In the genomic region with DNA sequence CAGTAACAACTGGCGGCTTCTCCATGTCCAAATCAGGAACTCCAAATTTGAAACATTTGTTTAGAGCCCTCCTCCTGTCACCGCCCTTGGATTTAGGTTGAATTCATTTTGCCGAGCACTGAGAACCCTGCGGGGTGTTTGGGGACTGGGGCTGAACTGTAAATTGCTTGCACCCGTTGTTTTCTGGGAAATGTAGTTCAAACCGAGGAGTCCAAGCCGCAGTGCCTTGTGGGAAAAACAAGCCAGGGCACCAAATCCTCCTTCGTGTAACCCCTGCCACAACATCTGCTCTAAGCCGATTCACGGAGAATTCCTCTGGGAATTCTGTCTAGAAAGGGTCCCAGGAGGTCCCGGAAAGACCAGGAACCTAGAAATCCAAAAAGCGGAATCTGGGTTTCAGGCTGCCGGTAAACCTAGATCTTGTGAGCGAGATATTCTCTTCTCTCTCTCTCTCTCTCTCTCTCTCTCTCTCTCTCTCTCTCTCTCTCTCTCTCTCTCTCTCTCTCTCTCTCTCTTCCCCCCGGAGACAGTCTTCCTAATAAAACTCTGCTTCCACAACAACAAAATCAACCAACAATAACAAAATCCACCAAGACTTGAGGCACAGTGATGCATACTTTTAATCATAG, we compare ENCODE assay signal across 8 mouse cellular contexts. TPM values are rescaled to one million over a fixed set of nuclear protein-coding genes. Genes with fewer than 3 reads are reported as not detected.
DNase-seq lines count a peak whose midpoint lies in the region; ATAC-seq and TF ChIP-seq lines count a peak whose summit lies in the region.

No protein-coding gene starts in this region.

- 0 out of 2 replicates have a peak, but pooled peaks have one; percentile 20 for ATAC-seq in heart, embryonic 11.5 days (replicated peaks; ENCODE audit: insufficient number of reproducible peaks, low FRiP score, low TSS enrichment)
- ATAC-seq in kidney, embryonic 16.5 days (ENCODE audit: low FRiP score, low TSS enrichment) = peak; percentile 55
- peak; percentile 67 for ATAC-seq in stomach, embryonic 14.5 days (ENCODE audit: insufficient number of reproducible peaks, insufficient read depth, low FRiP score, low read depth)

- peaks cover 14% of the 10 kb centered on the region for H3K36me3 ChIP-seq in erythroblast, embryonic 14.5 days (ENCODE audit: control insufficient read depth)
- H3K36me3 ChIP-seq in heart, embryonic 11.5 days (ENCODE audit: control insufficient read depth, insufficient read depth, low read length) = 0 out of 2 replicates have a peak, but pooled peaks cover 3% of the 10 kb centered on the region
- peaks cover 9% of the 10 kb centered on the region; the same call in 1 of the 2 replicates for H3K36me3 ChIP-seq in kidney, embryonic 16.5 days (ENCODE audit: insufficient read depth, low read length)
- peaks cover 5% of the 10 kb centered on the region; the same call in 1 of the 2 replicates for H3K36me3 ChIP-seq in liver, adult 2 months (ENCODE audit: control insufficient read depth, insufficient read depth, low read length)
- H3K36me3 ChIP-seq in stomach, embryonic 14.5 days (ENCODE audit: control insufficient read depth, insufficient read depth, low read length) = peaks cover 2% of the 10 kb centered on the region; the same call in 1 of the 2 replicates

- peak overlapping the region; percentile 92 for H3K4me3 ChIP-seq in erythroblast, embryonic 14.5 days (replicated peaks)
- H3K4me3 ChIP-seq in heart, embryonic 11.5 days (ENCODE audit: low read depth, low read length) = peak overlapping the region; percentile 80
- peak overlapping the region; percentile 75 for H3K4me3 ChIP-seq in kidney, embryonic 16.5 days (ENCODE audit: low read length)
- peak overlapping the region; percentile 64 for H3K4me3 ChIP-seq in liver, adult 2 months (ENCODE audit: insufficient read depth, low read depth, low read length)
- H3K4me3 ChIP-seq in stomach, embryonic 14.5 days (ENCODE audit: low read depth, low read length) = peak overlapping the region; percentile 58

- H3K27ac ChIP-seq in heart, embryonic 11.5 days (ENCODE audit: low read depth, low read length) = no peak overlapping the region
- peak overlapping the region; percentile 38; the same call in 1 of the 2 replicates for H3K27ac ChIP-seq in kidney, embryonic 16.5 days (ENCODE audit: low read length)
- H3K27ac ChIP-seq in liver, adult 2 months (replicated peaks; ENCODE audit: insufficient read depth, low read depth, low read length) = peak overlapping the region; percentile 94
- H3K27ac ChIP-seq in stomach, embryonic 14.5 days (ENCODE audit: low read length) = peak overlapping the region; percentile 28; the same call in 1 of the 2 replicates

- H3K27me3 ChIP-seq in erythroblast, embryonic 14.5 days (ENCODE audit: control insufficient read depth) = no peaks in the 10 kb centered on the region
- H3K27me3 ChIP-seq in heart, embryonic 11.5 days (ENCODE audit: control insufficient read depth, insufficient read depth, low read length) = no peaks in the 10 kb centered on the region
- H3K27me3 ChIP-seq in kidney, embryonic 16.5 days (ENCODE audit: insufficient read depth, low read length) = no peaks in the 10 kb centered on the region
- no peaks in the 10 kb centered on the region for H3K27me3 ChIP-seq in liver, adult 2 months (ENCODE audit: control insufficient read depth, insufficient read depth, low read length)
- no peaks in the 10 kb centered on the region for H3K27me3 ChIP-seq in stomach, embryonic 14.5 days (ENCODE audit: control insufficient read depth, insufficient read depth, low read length)

- TF ChIP-seq CTCF in brain, embryonic 14.5 days (IDR thresholded peaks at IDR 0.05; ENCODE audit: borderline replicate concordance, extremely low read depth, insufficient read depth, insufficient read length) = no peak
- no peak for TF ChIP-seq CTCF in liver, adult 2 months (IDR thresholded peaks at IDR 0.05; ENCODE audit: low read depth, low read length)

- no peaks in the 10 kb centered on the region; the same call in 1 of the 2 replicates for H3K9me3 ChIP-seq in erythroblast, embryonic 14.5 days (ENCODE audit: control insufficient read depth, low read length)
- H3K9me3 ChIP-seq in heart, embryonic 11.5 days (replicated peaks; ENCODE audit: control insufficient read depth, low read length) = no peaks in the 10 kb centered on the region
- no peaks in the 10 kb centered on the region for H3K9me3 ChIP-seq in kidney, embryonic 16.5 days (ENCODE audit: low read length)
- no peaks in the 10 kb centered on the region for H3K9me3 ChIP-seq in stomach, embryonic 14.5 days (ENCODE audit: control insufficient read depth, low read depth, low read length)

- H3K4me1 ChIP-seq in erythroblast, embryonic 14.5 days (ENCODE audit: control insufficient read depth) = peaks cover 34% of the 10 kb centered on the region
- H3K4me1 ChIP-seq in heart, embryonic 11.5 days (ENCODE audit: control insufficient read depth, insufficient read depth, low read length) = no peaks in the 10 kb centered on the region; the same call in none of the 2 replicates
- H3K4me1 ChIP-seq in kidney, embryonic 16.5 days (ENCODE audit: insufficient read depth, low read length) = peaks cover 17% of the 10 kb centered on the region; the same call in 1 of the 2 replicates
- peaks cover 4% of the 10 kb centered on the region for H3K4me1 ChIP-seq in liver, adult 2 months (ENCODE audit: control insufficient read depth, insufficient read depth, low read length)
- H3K4me1 ChIP-seq in stomach, embryonic 14.5 days (ENCODE audit: control insufficient read depth, insufficient read depth, low read length) = peaks cover 4% of the 10 kb centered on the region; the same call in 1 of the 2 replicates

- H3K79me2 ChIP-seq in liver, adult 2 months (ENCODE audit: control insufficient read depth, insufficient read depth, low read length) = peaks cover 4% of the 10 kb centered on the region; the same call in 1 of the 2 replicates

- under 1% methylated on average over 15 of the region's 15 CpGs for WGBS in heart, embryonic 11.5 days (ENCODE audit: insufficient replicate concordance)
- WGBS in kidney, embryonic 16.5 days = under 1% methylated on average over 15 of the region's 15 CpGs
- WGBS in liver, adult 2 months = under 1% methylated on average over 15 of the region's 15 CpGs
- under 1% methylated on average over 15 of the region's 15 CpGs for WGBS in stomach, embryonic 14.5 days

- H3K9ac ChIP-seq in heart, embryonic 11.5 days (ENCODE audit: low read depth, low read length) = peak overlapping the region; percentile 75
- peak overlapping the region; percentile 58 for H3K9ac ChIP-seq in kidney, embryonic 16.5 days (replicated peaks; ENCODE audit: low read length)
- peak overlapping the region; percentile 80 for H3K9ac ChIP-seq in liver, adult 2 months (ENCODE audit: low read depth, low read length)
- peak overlapping the region; percentile 19 for H3K9ac ChIP-seq in stomach, embryonic 14.5 days (replicated peaks; ENCODE audit: low read depth, low read length)

- no peak for TF ChIP-seq POLR2A in brain, embryonic 14.5 days (IDR thresholded peaks at IDR 0.05; ENCODE audit: borderline replicate concordance, extremely low read depth, insufficient read depth, insufficient read length, poor library complexity, severe bottlenecking)
- TF ChIP-seq POLR2A in liver, adult 2 months (IDR thresholded peaks at IDR 0.05; ENCODE audit: extremely low read depth, insufficient read depth, low read length) = peak; percentile 25; the same call in 1 of the 2 replicates

- DNase-seq in CD4-positive helper T cell, adult 2 months (ENCODE audit: low read depth, low spot score) = peak; percentile 84
- peak; percentile 94 for DNase-seq in brain, embryonic 14.5 days (ENCODE audit: low read depth)
- DNase-seq in liver, adult 2 months (ENCODE audit: extremely low read depth, low read depth, low spot score) = peak; percentile 93
- DNase-seq in naive thymus-derived CD4-positive, alpha-beta T cell, adult 2 months (ENCODE audit: low read depth) = peak; percentile 81

- H3K4me2 ChIP-seq in heart, embryonic 11.5 days = peak overlapping the region; percentile 88
- H3K4me2 ChIP-seq in kidney, embryonic 16.5 days (replicated peaks; ENCODE audit: low read depth, low read length) = peak overlapping the region; percentile 61
- peak overlapping the region; percentile 59 for H3K4me2 ChIP-seq in stomach, embryonic 14.5 days (replicated peaks; ENCODE audit: low read depth, low read length)

RNA-seq across cellular contexts. Expression of a gene that starts 1.2 kb away (rescaled TPM):
- 14.5 and 16.6 TPM in 2 replicates for polyA plus RNA-seq in brain, embryonic 14.5 days (2012; rRNA removed)
- polyA plus RNA-seq in erythroblast, embryonic 14.5 days (2012) = 0.04 and 0.08 TPM in 2 replicates
- polyA plus RNA-seq in heart, embryonic 11.5 days (2014; fragmentation: Nextera tagmentation; extraction: Ambion mirVana) = 8.7 and 8.8 TPM in 2 replicates
- 15.3 and 17.4 TPM in 2 replicates for polyA plus RNA-seq in kidney, embryonic 16.5 days (2015; fragmentation: Nextera tagmentation; extraction: Ambion mirVana)
- 4.3 and 4.7 TPM in 2 replicates for total RNA-seq in liver, adult 2 months (2014; rRNA removed)
- polyA plus RNA-seq in liver, adult 2 months (2012; rRNA removed) = 1.4 and 1.5 TPM in 2 replicates
- polyA plus RNA-seq in stomach, embryonic 14.5 days (2014; fragmentation: Nextera tagmentation; extraction: Ambion mirVana) = 13.9 and 16.3 TPM in 2 replicates

RNA-seq across cellular contexts. Expression of a gene that starts 16.6 kb away (rescaled TPM):
- polyA plus RNA-seq in brain, embryonic 14.5 days (2012; rRNA removed) = 11.9 and 12.9 TPM in 2 replicates
- 0.01 TPM in 2 replicates for polyA plus RNA-seq in erythroblast, embryonic 14.5 days (2012)
- polyA plus RNA-seq in heart, embryonic 11.5 days (2014; fragmentation: Nextera tagmentation; extraction: Ambion mirVana) = 5.3 and 5.6 TPM in 2 replicates
- polyA plus RNA-seq in kidney, embryonic 16.5 days (2015; fragmentation: Nextera tagmentation; extraction: Ambion mirVana) = 7.7 and 8.1 TPM in 2 replicates
- total RNA-seq in liver, adult 2 months (2014; rRNA removed) = 1.3 and 1.5 TPM in 2 replicates
- polyA plus RNA-seq in liver, adult 2 months (2012; rRNA removed) = 1.1 and 1.8 TPM in 2 replicates
- 8.6 and 10.2 TPM in 2 replicates for polyA plus RNA-seq in stomach, embryonic 14.5 days (2014; fragmentation: Nextera tagmentation; extraction: Ambion mirVana)

RNA-seq across cellular contexts. Expression of a gene that starts 40.3 kb away (rescaled TPM):
- polyA plus RNA-seq in brain, embryonic 14.5 days (2012; rRNA removed) = 1.3 TPM in 2 replicates
- not detected in 2 replicates for polyA plus RNA-seq in erythroblast, embryonic 14.5 days (2012)
- not detected in 2 replicates for polyA plus RNA-seq in heart, embryonic 11.5 days (2014; fragmentation: Nextera tagmentation; extraction: Ambion mirVana)
- polyA plus RNA-seq in kidney, embryonic 16.5 days (2015; fragmentation: Nextera tagmentation; extraction: Ambion mirVana) = not detected in 2 replicates
- not detected in 2 replicates for total RNA-seq in liver, adult 2 months (2014; rRNA removed)
- not detected in 2 replicates for polyA plus RNA-seq in liver, adult 2 months (2012; rRNA removed)
- not detected in 2 replicates for polyA plus RNA-seq in stomach, embryonic 14.5 days (2014; fragmentation: Nextera tagmentation; extraction: Ambion mirVana)

RNA-seq across cellular contexts. Expression of a gene that starts 48.7 kb away (rescaled TPM):
- polyA plus RNA-seq in brain, embryonic 14.5 days (2012; rRNA removed) = 12.2 and 14.8 TPM in 2 replicates
- 0.01 and 0.04 TPM in 2 replicates for polyA plus RNA-seq in erythroblast, embryonic 14.5 days (2012)
- 8.9 and 13.3 TPM in 2 replicates for polyA plus RNA-seq in heart, embryonic 11.5 days (2014; fragmentation: Nextera tagmentation; extraction: Ambion mirVana)
- 15.1 and 15.8 TPM in 2 replicates for polyA plus RNA-seq in kidney, embryonic 16.5 days (2015; fragmentation: Nextera tagmentation; extraction: Ambion mirVana)
- 5.6 and 7.2 TPM in 2 replicates for total RNA-seq in liver, adult 2 months (2014; rRNA removed)
- polyA plus RNA-seq in liver, adult 2 months (2012; rRNA removed) = 1.1 and 1.4 TPM in 2 replicates
- polyA plus RNA-seq in stomach, embryonic 14.5 days (2014; fragmentation: Nextera tagmentation; extraction: Ambion mirVana) = 13.5 and 16.6 TPM in 2 replicates

Comparison
In these comparisons a context has a peak if more than half of its experiments do, and no peak if none do; other contexts are left out.
1. H3K9ac ChIP-seq: peak in every context shown above with its lines; median percentile 80 in liver, adult 2 months; 75 in heart, embryonic 11.5 days; 58 in kidney, embryonic 16.5 days; 19 in stomach, embryonic 14.5 days.